Mouse (Mus musculus) CH12.LX (cell line): ENCODE measurements around the gene Acot4. TPM values are rescaled to one million over a fixed set of nuclear protein-coding genes. Genes with fewer than 3 reads are reported as not detected.

Experiments used
- DNase-seq: peaks from one replicate; pipeline ENCODE4 v3.0.0-alpha.2; 2013; ENCODE audit errors: extremely low read depth
- H3K27ac ChIP-seq: 2 replicates; pipeline ENCODE4 v1.5.1; 2012; ENCODE audit warnings: low read depth, mild to moderate bottlenecking, control low read depth, moderate library complexity; ENCODE audit not compliant: insufficient read depth
- H3K27me3 ChIP-seq: replicated peaks from 2 replicates; pipeline ENCODE3; 2012; ENCODE audit warnings: inconsistent platforms
- H3K36me3 ChIP-seq, 2 experiments: replicated peaks in 1 of 2; 2 replicates each; pipeline versions ENCODE3 to v1.6.1; 2012; ENCODE audit warnings: inconsistent platforms in 1 of 2, low read length in 1 of 2, mild to moderate bottlenecking in 1 of 2, mixed read lengths in 1 of 2, moderate library complexity in 1 of 2; ENCODE audit not compliant: control insufficient read depth in 1 of 2, insufficient read depth in 1 of 2
- H3K4me1 ChIP-seq, 2 experiments: 2 replicates each; pipeline ENCODE4 v1.6.1; 2012; ENCODE audit warnings: inconsistent platforms in 1 of 2, moderate library complexity in 1 of 2; ENCODE audit not compliant: insufficient read depth in 2 of 2, control insufficient read depth in 1 of 2
- H3K4me2 ChIP-seq: 2 replicates; pipeline ENCODE4 v1.6.1; 2012; ENCODE audit warnings: low read depth, mild to moderate bottlenecking, control low read depth; ENCODE audit not compliant: poor library complexity, insufficient read depth, severe bottlenecking
- H3K4me3 ChIP-seq, 3 experiments: fragments of 150-350 bp in 1 of 3; sonication (generic) in 1 of 3; replicated peaks in 1 of 3; 2 replicates each; pipeline versions ENCODE3 to v1.5.1; 2011 to 2012; ENCODE audit warnings: low read depth in 2 of 3, low read length in 2 of 3, mild to moderate bottlenecking in 2 of 3, moderate library complexity in 2 of 3, control low read depth in 1 of 3, improper control_type of control experiment in 1 of 3, inconsistent platforms in 1 of 3, mixed read lengths in 1 of 3; ENCODE audit not compliant: poor library complexity in 1 of 3
- H3K79me2 ChIP-seq: replicated peaks from 2 replicates; pipeline ENCODE4 v1.6.1; 2012; ENCODE audit warnings: mild to moderate bottlenecking, moderate library complexity; ENCODE audit not compliant: control insufficient read depth, poor library complexity, insufficient read depth, severe bottlenecking; ENCODE audit errors: extremely low read depth
- H3K9ac ChIP-seq: 2 replicates; pipeline ENCODE4 v1.6.1; 2012; ENCODE audit warnings: low read depth, mild to moderate bottlenecking, control low read depth, moderate library complexity; ENCODE audit not compliant: insufficient read depth
- H3K9me3 ChIP-seq: replicated peaks from 2 replicates; pipeline ENCODE3; 2012; ENCODE audit warnings: low read length, inconsistent platforms, mixed read lengths
- BHLHE40 ChIP-seq: IDR thresholded peaks from 2 replicates; pipeline ENCODE4 v1.6.1; 2011; ENCODE audit warnings: mild to moderate bottlenecking, low read depth, low read length, improper control_type of control experiment
- CHD1 ChIP-seq: IDR thresholded peaks from 2 replicates; pipeline ENCODE4 v1.6.1; 2012; ENCODE audit warnings: low read depth, low read length, improper control_type of control experiment, inconsistent platforms
- CHD2 ChIP-seq: IDR thresholded peaks from 2 replicates; pipeline ENCODE4 v1.6.1; 2011; ENCODE audit warnings: low read length, improper control_type of control experiment
- CTCF ChIP-seq, 2 experiments: IDR thresholded peaks in 1 of 2; conservative IDR thresholded peaks in 1 of 2; 2 replicates each; pipeline ENCODE4 v1.5.1; 2011 to 2012; ENCODE audit warnings: low read depth in 2 of 2, low read length in 2 of 2, improper control_type of control experiment in 1 of 2, inconsistent platforms in 1 of 2, mild to moderate bottlenecking in 1 of 2, moderate library complexity in 1 of 2
- E2F4 ChIP-seq: IDR thresholded peaks from 2 replicates; pipeline ENCODE4 v1.6.1; 2011; ENCODE audit warnings: low read depth, low read length, improper control_type of control experiment; ENCODE audit not compliant: insufficient replicate concordance
- ELF1 ChIP-seq: IDR thresholded peaks from 2 replicates; pipeline ENCODE4 v1.6.1; 2014; ENCODE audit warnings: low read depth, mild to moderate bottlenecking, inconsistent platforms, low read length, improper control_type of control experiment
- EP300 ChIP-seq: IDR thresholded peaks from 2 replicates; pipeline ENCODE4 v1.6.1; 2011; ENCODE audit warnings: low read length, improper control_type of control experiment
- ETS1 ChIP-seq: conservative IDR thresholded peaks from 2 replicates; pipeline ENCODE4 v1.6.1; 2012; ENCODE audit warnings: low read depth, mild to moderate bottlenecking, inconsistent platforms, low read length, improper control_type of control experiment, moderate library complexity
- GABPA ChIP-seq: IDR thresholded peaks from 2 replicates; pipeline ENCODE4 v1.6.1; 2012; ENCODE audit warnings: low read depth, low read length, improper control_type of control experiment, inconsistent platforms; ENCODE audit not compliant: insufficient replicate concordance
- HCFC1 ChIP-seq: IDR thresholded peaks from 2 replicates; pipeline ENCODE4 v1.6.1; 2012; ENCODE audit warnings: low read depth, mild to moderate bottlenecking, inconsistent platforms, low read length, improper control_type of control experiment
- IRF4 ChIP-seq: IDR thresholded peaks from 2 replicates; pipeline ENCODE4 v1.6.1; 2014; ENCODE audit warnings: low read depth, mild to moderate bottlenecking, inconsistent platforms, low read length, improper control_type of control experiment
- JUN ChIP-seq: IDR thresholded peaks from 2 replicates; pipeline ENCODE4 v1.6.1; 2011; ENCODE audit warnings: low read depth, mild to moderate bottlenecking, low read length, improper control_type of control experiment, moderate library complexity; ENCODE audit not compliant: insufficient read depth
- JUND ChIP-seq: conservative IDR thresholded peaks from 2 replicates; pipeline ENCODE4 v1.6.1; 2011; ENCODE audit warnings: low read depth, low read length, improper control_type of control experiment
- KAT2A ChIP-seq: IDR thresholded peaks from 2 replicates; pipeline ENCODE4 v1.6.1; 2012; ENCODE audit warnings: low read length, improper control_type of control experiment, inconsistent platforms; ENCODE audit not compliant: insufficient replicate concordance
- MAFK ChIP-seq: IDR thresholded peaks from 2 replicates; pipeline ENCODE4 v1.6.1; 2011; ENCODE audit warnings: low read length, improper control_type of control experiment; ENCODE audit not compliant: insufficient replicate concordance
- MAX ChIP-seq: IDR thresholded peaks from 2 replicates; pipeline ENCODE4 v1.6.1; 2011; ENCODE audit warnings: low read length, improper control_type of control experiment
- MAZ ChIP-seq: IDR thresholded peaks from 2 replicates; pipeline ENCODE4 v1.6.1; 2012; ENCODE audit warnings: low read depth, mild to moderate bottlenecking, inconsistent platforms, low read length, improper control_type of control experiment, moderate library complexity
- MEF2A ChIP-seq: IDR thresholded peaks from 2 replicates; pipeline ENCODE4 v1.6.1; 2014; ENCODE audit warnings: low read depth, mild to moderate bottlenecking, inconsistent platforms, low read length, improper control_type of control experiment, borderline replicate concordance
- MXI1 ChIP-seq: IDR thresholded peaks from 2 replicates; pipeline ENCODE4 v1.6.1; 2011; ENCODE audit warnings: mild to moderate bottlenecking, low read depth, low read length, improper control_type of control experiment
- MYC ChIP-seq: IDR thresholded peaks from 2 replicates; pipeline ENCODE4 v1.6.1; 2011; ENCODE audit warnings: low read depth, mild to moderate bottlenecking, improper control_type of control experiment, low read length
- NELFE ChIP-seq: IDR thresholded peaks from 2 replicates; pipeline ENCODE4 v1.6.1; 2011; ENCODE audit warnings: low read depth, low read length, improper control_type of control experiment
- NRF1 ChIP-seq: IDR thresholded peaks from 2 replicates; pipeline ENCODE4 v1.6.1; 2014; ENCODE audit warnings: low read depth, mild to moderate bottlenecking, inconsistent platforms, low read length, improper control_type of control experiment, moderate library complexity
- PAX5 ChIP-seq: IDR thresholded peaks from 2 replicates; pipeline ENCODE4 v1.6.1; 2012; ENCODE audit warnings: low read length, inconsistent platforms, mixed read lengths
- POLR2A ChIP-seq: IDR thresholded peaks from 2 replicates; pipeline ENCODE4 v1.6.1; 2011; ENCODE audit warnings: low read depth, mild to moderate bottlenecking, improper control_type of control experiment, low read length
- POLR2AphosphoS2 ChIP-seq: IDR thresholded peaks from 2 replicates; pipeline ENCODE4 v1.6.1; 2011; ENCODE audit warnings: low read depth, low read length, improper control_type of control experiment
- RAD21 ChIP-seq: IDR thresholded peaks from 2 replicates; pipeline ENCODE4 v1.6.1; 2011; ENCODE audit warnings: low read depth, mild to moderate bottlenecking, low read length, improper control_type of control experiment, moderate library complexity
- RCOR1 ChIP-seq: conservative IDR thresholded peaks from 2 replicates; pipeline ENCODE4 v1.6.1; 2012; ENCODE audit warnings: low read depth, mild to moderate bottlenecking, inconsistent platforms, low read length, improper control_type of control experiment
- SIN3A ChIP-seq: IDR thresholded peaks from 2 replicates; pipeline ENCODE4 v1.6.1; 2012; ENCODE audit warnings: low read length, improper control_type of control experiment, inconsistent platforms
- SMC3 ChIP-seq: IDR thresholded peaks from 2 replicates; pipeline ENCODE4 v1.6.1; 2011; ENCODE audit warnings: low read depth, low read length, improper control_type of control experiment
- TBP ChIP-seq: conservative IDR thresholded peaks from 2 replicates; pipeline ENCODE4 v1.6.1; 2011; ENCODE audit warnings: low read depth, low read length, improper control_type of control experiment
- TCF12 ChIP-seq: IDR thresholded peaks from 2 replicates; pipeline ENCODE4 v1.6.1; 2014; ENCODE audit warnings: low read depth, mild to moderate bottlenecking, inconsistent platforms, low read length, improper control_type of control experiment
- UBTF ChIP-seq: IDR thresholded peaks from 2 replicates; pipeline ENCODE4 v1.6.1; 2012; ENCODE audit warnings: low read depth, mild to moderate bottlenecking, inconsistent platforms, low read length, improper control_type of control experiment, moderate library complexity
- USF1 ChIP-seq: IDR thresholded peaks from 2 replicates; pipeline ENCODE4 v1.6.1; 2014; ENCODE audit warnings: low read depth, mild to moderate bottlenecking, inconsistent platforms, low read length, improper control_type of control experiment
- USF2 ChIP-seq: conservative IDR thresholded peaks from 2 replicates; pipeline ENCODE4 v1.6.1; 2011; ENCODE audit warnings: low read depth, low read length, improper control_type of control experiment
- ZC3H11A ChIP-seq: IDR thresholded peaks from 2 replicates; pipeline ENCODE4 v1.6.1; 2012; ENCODE audit warnings: low read depth, mild to moderate bottlenecking, inconsistent platforms, low read length, improper control_type of control experiment
- ZKSCAN1 ChIP-seq: IDR thresholded peaks from 2 replicates; pipeline ENCODE4 v1.6.1; 2012; ENCODE audit warnings: low read depth, inconsistent platforms, low read length, improper control_type of control experiment, borderline replicate concordance
- ZMIZ1 ChIP-seq: IDR thresholded peaks from 2 replicates; pipeline ENCODE4 v1.6.1; 2012; ENCODE audit warnings: low read depth, mild to moderate bottlenecking, inconsistent platforms, low read length, improper control_type of control experiment
- ZNF384 ChIP-seq: IDR thresholded peaks from 2 replicates; pipeline ENCODE4 v1.6.1; 2012; ENCODE audit warnings: low read depth, low read length, improper control_type of control experiment, inconsistent platforms
- dilution Hi-C: fragments of 300-500 bp; cut with MboI; formaldehyde crosslinking; loops from 2 replicates; pipeline ENCODE4 v1.14.3; 2020; ENCODE audit warnings: low sequenced_read_pairs; ENCODE audit not compliant: extremely low pct_unique_long_range_greater_than_20kb, extremely low pct_ligation_motif_present
- in situ Hi-C: fragments of 300-500 bp; cut with MboI; formaldehyde crosslinking; loops from 3 replicates; pipeline ENCODE4 v1.14.3; 2019; ENCODE audit warnings: low sequenced_read_pairs, low pct_ligation_motif_present, low pct_unique_long_range_greater_than_20kb, mixed read lengths
- polyA plus RNA-seq: library from polyadenylated mRNA; unstranded; fragments of >175 nt; gene quantifications from 2 replicates; pipeline ENCODE4 v1.2.1, GENCODE M21; 2012; ENCODE audit warnings: low read depth; ENCODE audit not compliant: insufficient read length
- total RNA-seq, 2 experiments: library from RNA; depleted of rRNA; stranded (reverse); fragments of 300-350 nt in 1 of 2; fragments of >200 nt in 1 of 2; gene quantifications; 2 replicates each; pipeline ENCODE4 v1.2.3; 2012 to 2014

The Acot4 gene
- total and polyA plus RNA-seq, 3 experiments = not detected

DNA sequence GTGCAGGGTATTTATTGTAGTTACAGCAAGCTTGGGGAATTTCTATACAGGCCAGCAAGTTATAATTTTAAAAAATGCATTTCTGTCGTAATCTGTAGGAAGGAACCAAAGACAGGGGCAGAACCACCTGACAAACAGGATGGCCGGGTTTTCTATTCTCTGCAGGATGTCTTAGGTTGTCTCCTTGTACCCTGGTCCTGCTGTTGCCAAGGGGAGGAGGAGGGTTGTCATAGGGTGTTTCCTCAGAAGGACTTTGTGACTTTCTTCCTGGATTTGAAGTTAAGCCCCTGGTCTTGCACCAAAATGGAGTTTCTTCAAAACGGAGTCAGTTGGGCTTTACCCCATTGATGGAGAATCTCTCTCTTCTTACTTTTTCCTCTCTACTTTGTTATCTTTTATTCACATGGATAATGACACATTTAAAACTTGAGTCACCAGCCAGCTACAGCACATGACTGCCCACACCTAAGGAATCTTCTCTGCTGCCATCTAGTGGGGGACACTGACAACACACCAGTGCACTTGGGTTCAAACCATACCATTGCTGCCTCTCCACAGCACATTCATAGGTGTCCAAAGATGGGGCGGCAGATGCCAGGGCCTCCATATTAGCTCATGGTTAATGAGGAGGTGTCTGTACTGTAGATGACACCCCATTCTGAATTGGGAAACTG is 7.4 kb upstream of the Acot4 start:
- no peaks in the 10 kb centered on the region for H3K27me3 ChIP-seq
- H3K4me1 ChIP-seq = peaks cover 2 to 8% of the 10 kb centered on the region in 2 experiments; a peak in 3 of 4 replicates

DNA sequence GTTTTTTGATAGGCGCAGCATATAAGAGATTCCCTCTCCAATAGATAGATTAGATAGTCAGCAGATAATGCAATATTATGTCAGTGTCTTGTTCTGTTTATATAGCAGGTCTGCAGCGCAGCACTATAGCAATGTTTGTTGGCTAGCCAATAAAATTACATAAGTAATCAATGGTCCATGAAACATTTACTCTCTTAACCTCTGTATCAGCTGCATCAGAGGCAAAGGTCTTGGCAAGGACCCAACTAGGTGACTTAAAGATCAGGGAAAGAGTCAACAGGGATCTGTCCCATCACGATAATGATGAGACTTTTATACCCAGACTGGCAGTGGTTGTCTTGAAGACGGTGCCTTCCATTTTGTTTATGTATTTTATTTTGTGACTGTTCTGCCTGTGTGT is 5.3 kb upstream of the Acot4 start:
- H3K9ac ChIP-seq = no peak overlapping the region
- in situ Hi-C loops (no loop called here), dilution Hi-C loops (no loop called here)
- no peak overlapping the region for H3K4me3 ChIP-seq
- no peak overlapping the region for H3K27ac ChIP-seq
- H3K36me3 ChIP-seq = no peaks in the 10 kb centered on the region
- no peaks in the 10 kb centered on the region for H3K79me2 ChIP-seq
- H3K4me1 ChIP-seq = peaks cover 0 to 6% of the 10 kb centered on the region in 2 experiments; a peak in 1 of 4 replicates
- H3K9me3 ChIP-seq = no peaks in the 10 kb centered on the region
- DNase-seq = no peak
- H3K27me3 ChIP-seq = no peaks in the 10 kb centered on the region
- H3K4me2 ChIP-seq = no peak overlapping the region
- TF ChIP-seq MYC (no peak), USF1 (no peak), SMC3 (no peak), MAZ (no peak), TBP (no peak), RAD21 (no peak), PAX5 (no peak), KAT2A (no peak)
- TF ChIP-seq, all 38 proteins: peak for 0

More for the DNA sequence above, 7.4 kb upstream of the Acot4 start:
- no peak overlapping the region for H3K4me3 ChIP-seq
- H3K4me2 ChIP-seq = no peak overlapping the region
- peak; percentile 82 for DNase-seq
- in situ Hi-C loops = no loop called here
- H3K27ac ChIP-seq = no peak overlapping the region
- H3K9ac ChIP-seq = no peak overlapping the region
- TF ChIP-seq HCFC1 = no peak
- TF ChIP-seq MAFK = no peak; the same call in 1 of the 2 replicates
- peak; percentile 87 to 89 for TF ChIP-seq CTCF (conservative IDR thresholded peaks at IDR 0.05 in 1 of 2, IDR thresholded peaks at IDR 0.05 in 1 of 2; ENCODE audit: low read depth in 2 of 2, low read length in 2 of 2)
- no peak for TF ChIP-seq USF2
- TF ChIP-seq MAX = peak; percentile 63
- TF ChIP-seq ZC3H11A = peak; percentile 32; the same call in 1 of the 2 replicates
- TF ChIP-seq UBTF = no peak
- no peak for TF ChIP-seq ZNF384
- no peak for TF ChIP-seq TBP
- no peak for TF ChIP-seq CHD2
- TF ChIP-seq RAD21 = peak; percentile 71
- TF ChIP-seq ZKSCAN1 = no peak
- TF ChIP-seq MEF2A = no peak
- TF ChIP-seq POLR2A = no peak
- 0 out of 2 replicates have a peak, but pooled peaks have one; percentile 43 for TF ChIP-seq MAZ
- TF ChIP-seq JUN = no peak
- TF ChIP-seq POLR2AphosphoS2 = no peak
- TF ChIP-seq NELFE = no peak
- peak; percentile 43; the same call in 1 of the 2 replicates for TF ChIP-seq USF1
- TF ChIP-seq TCF12 = no peak
- TF ChIP-seq NRF1 = no peak
- TF ChIP-seq SMC3 = peak; percentile 92
- TF ChIP-seq PAX5 = no peak
- no peak for TF ChIP-seq KAT2A
- TF ChIP-seq RCOR1 = no peak
- no peak for TF ChIP-seq EP300
- TF ChIP-seq ZMIZ1 = no peak
- no peak for TF ChIP-seq ELF1
- no peak for TF ChIP-seq GABPA
- no peak for TF ChIP-seq ETS1
- no peak; the same call in 1 of the 2 replicates for TF ChIP-seq IRF4
- no peak for TF ChIP-seq E2F4
- peak; percentile 42; the same call in 1 of the 2 replicates for TF ChIP-seq MXI1
- TF ChIP-seq JUND = no peak
- TF ChIP-seq SIN3A = peak; percentile 28; the same call in 1 of the 2 replicates
- TF ChIP-seq CHD1 = no peak
- TF ChIP-seq BHLHE40 = peak; percentile 82
- TF ChIP-seq MYC = peak; percentile 86
- TF ChIP-seq, all 38 proteins: peak for 11
- dilution Hi-C loops = no loop called here
- H3K79me2 ChIP-seq = no peaks in the 10 kb centered on the region
- H3K9me3 ChIP-seq = no peaks in the 10 kb centered on the region
- H3K36me3 ChIP-seq = no peaks in the 10 kb centered on the region
